Mouse (Mus musculus) heart, adult 2 months (tissue): ENCODE measurements around the gene Zp2. TPM values are rescaled to one million over a fixed set of nuclear protein-coding genes. Genes with fewer than 3 reads are reported as not detected.

Source experiments
- DNase-seq, 2 experiments: peaks; one replicate each; pipeline ENCODE4 v3.0.0; 2021
- H3K27ac ChIP-seq: fragments of 200-600 bp; 2 replicates; pipeline ENCODE4 v1.8.1; 2022
- H3K27me3 ChIP-seq: fragments of 200-500 bp; 2 replicates; pipeline ENCODE4 v1.6.1; 2012; ENCODE audit warnings: mild to moderate bottlenecking, low read length, inconsistent platforms, mixed read lengths; ENCODE audit not compliant: control insufficient read depth, insufficient read depth
- H3K36me3 ChIP-seq: fragments of 200-500 bp; 2 replicates; pipeline ENCODE4 v1.6.1; 2012; ENCODE audit warnings: low read length, inconsistent platforms; ENCODE audit not compliant: control insufficient read depth, insufficient read depth
- H3K4me1 ChIP-seq: fragments of 200-500 bp; 2 replicates; pipeline ENCODE4 v1.6.1; 2011; ENCODE audit warnings: low read length; ENCODE audit not compliant: control insufficient read depth, insufficient read depth
- H3K4me3 ChIP-seq: fragments of 200-600 bp; 2 replicates; pipeline ENCODE4 v1.8.1; 2022
- H3K79me2 ChIP-seq: fragments of 200-500 bp; replicated peaks from 2 replicates; pipeline ENCODE4 v1.6.1; 2012; ENCODE audit warnings: mild to moderate bottlenecking, inconsistent platforms, low read length, moderate library complexity, mixed read lengths; ENCODE audit not compliant: control insufficient read depth, insufficient read depth
- H3K9ac ChIP-seq: fragments of 200-500 bp; 2 replicates; pipeline ENCODE4 v1.6.1; 2012; ENCODE audit warnings: low read depth, mild to moderate bottlenecking, control low read depth, inconsistent platforms, low read length, mixed read lengths
- CTCF ChIP-seq: fragments of 200-600 bp; IDR thresholded peaks from 2 replicates; pipeline ENCODE4 v1.8.1; 2022; ENCODE audit warnings: antibody characterized with exemption, mild to moderate bottlenecking, moderate library complexity
- EP300 ChIP-seq: fragments of 200-500 bp; IDR thresholded peaks from 2 replicates; pipeline ENCODE4 v1.6.1; 2011; ENCODE audit warnings: low read depth, low read length, control low read depth; ENCODE audit not compliant: insufficient read depth
- POLR2A ChIP-seq: fragments of 200-500 bp; IDR thresholded peaks from 2 replicates; pipeline ENCODE4 v1.6.1; 2011; ENCODE audit warnings: mild to moderate bottlenecking, low read depth, low read length, control low read depth; ENCODE audit not compliant: insufficient read depth
- WGBS: fragments of 180-500 bp; shearing (Covaris S2); methylation state at CpG from one replicate; pipeline ENCODE4 v1.1.7; 2018; 5-methylcytosine and 5-hydroxymethylcytosine counted together
- intact Hi-C: fragments of 180-260 bp; cut with DNase I; formaldehyde crosslinking; loops from one replicate; pipeline ENCODE4 v1.15.1; 2025
- polyA plus RNA-seq: library from polyadenylated mRNA; depleted of rRNA; stranded (reverse); fragments of >200 nt; gene quantifications from 2 replicates; pipeline ENCODE4 v1.2.3, GENCODE M21; 2012
- total RNA-seq, 2 experiments: library from RNA; stranded (reverse); gene quantifications; 2 replicates each; pipeline ENCODE4 v1.2.3; 2021

Gene Zp2
- total and polyA plus RNA-seq, 3 experiments, result 0.29 to 0.76 (median 0.41) TPM

GRCm38 (mm10) chr7:120173603-120174244 is 28.6 kb upstream of the Zp2 start, which contains the start of gene Anks4b:
Gene Anks4b (plus strand): TSS chr7:120173858.
- no peak for TF ChIP-seq POLR2A
- no peak for TF ChIP-seq EP300
- TF ChIP-seq CTCF, result no peak
- no peak within 1 kb of the TSS for H3K9ac ChIP-seq
- no peak within 1 kb of the TSS for H3K4me3 ChIP-seq
- intact Hi-C loops, result no loop called here
- no peaks in the 10 kb centered on the region for H3K79me2 ChIP-seq
- no peak within 1 kb of the TSS for H3K27ac ChIP-seq
- 84% methylated on average over 10 of the region's 10 CpGs for WGBS
- no peaks in the 10 kb centered on the region for H3K36me3 ChIP-seq
- no peak for DNase-seq
- H3K4me1 ChIP-seq, result no peaks in the 10 kb centered on the region
- no peaks in the 10 kb centered on the region for H3K27me3 ChIP-seq

DNA sequence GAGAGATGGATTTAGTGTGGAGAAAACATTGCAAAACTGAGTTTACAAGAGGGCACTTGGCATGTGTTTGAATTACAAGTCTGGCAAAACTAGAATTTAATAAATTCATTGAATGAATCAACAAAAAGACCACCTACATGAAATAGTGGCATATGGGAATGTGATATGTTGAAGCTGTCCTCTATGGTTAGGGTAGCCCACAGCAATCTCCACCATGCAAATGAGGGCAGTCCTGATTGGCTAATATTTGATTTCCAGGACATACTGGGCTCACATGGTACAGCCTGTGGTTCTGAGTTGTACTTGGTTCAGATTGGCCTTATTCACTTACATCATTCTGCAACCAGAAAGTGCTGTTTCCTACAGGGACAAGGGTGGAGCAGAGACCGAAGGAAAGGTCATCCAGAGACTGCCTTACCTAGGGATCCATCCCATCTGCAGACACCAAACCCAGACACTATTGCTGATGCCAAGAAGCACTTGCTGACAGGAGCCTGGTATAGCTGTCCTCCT is 27.2 kb upstream of the Zp2 start:
- 84% methylated on average over 1 of the region's 1 CpGs for WGBS
- Histone ChIP-seq H3K27me3 (no peaks in the 10 kb centered on the region), H3K4me3 (no peak overlapping the region), H3K4me1 (no peaks in the 10 kb centered on the region), H3K36me3 (no peaks in the 10 kb centered on the region), H3K79me2 (no peaks in the 10 kb centered on the region), H3K9ac (no peak overlapping the region), H3K27ac (no peak overlapping the region)
- no peak for TF ChIP-seq CTCF
- no peak for TF ChIP-seq EP300
- no peak for TF ChIP-seq POLR2A
- intact Hi-C loops, result no loop called here
- DNase-seq, result no peak

DNA sequence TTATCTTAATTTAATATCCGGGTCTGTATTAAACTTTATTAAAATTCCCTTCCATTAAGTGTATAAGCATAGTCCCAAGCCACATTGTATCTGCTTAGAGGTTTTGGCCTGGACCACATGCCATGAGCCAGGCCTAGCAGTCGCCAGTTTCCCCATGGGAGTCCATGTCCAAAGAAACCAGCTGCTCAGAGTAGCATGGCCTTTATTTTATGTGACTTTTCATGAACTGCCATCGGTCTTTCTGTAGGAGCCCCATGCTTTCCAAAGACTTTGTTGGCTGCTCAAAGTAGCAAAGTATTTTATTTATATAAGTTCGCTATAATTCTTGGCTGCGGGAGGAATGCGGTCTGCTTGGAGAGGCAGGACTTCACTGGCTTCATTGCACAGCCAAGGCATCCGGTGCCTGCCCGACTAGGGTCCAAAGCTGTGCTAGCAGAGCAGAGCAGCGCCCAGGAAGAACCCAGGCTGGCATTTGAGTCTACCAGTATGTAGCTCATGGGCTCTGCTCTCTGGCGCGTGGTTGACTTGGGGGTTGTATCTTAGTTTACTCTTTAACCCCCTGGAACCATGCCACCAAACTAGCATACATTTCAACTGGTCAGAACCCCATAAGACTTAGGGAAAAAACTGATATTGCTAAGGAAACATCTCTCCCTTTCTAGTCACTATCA is 18.6 kb upstream of the Zp2 start:
- no peak for DNase-seq
- intact Hi-C loops, result no loop called here
- Histone ChIP-seq H3K27ac (no peak overlapping the region), H3K36me3 (no peaks in the 10 kb centered on the region), H3K4me1 (no peaks in the 10 kb centered on the region), H3K9ac (no peak overlapping the region), H3K79me2 (no peaks in the 10 kb centered on the region), H3K27me3 (no peaks in the 10 kb centered on the region), H3K4me3 (no peak overlapping the region)
- WGBS, result 80% methylated on average over 11 of the region's 11 CpGs
- TF ChIP-seq POLR2A (no peak), CTCF (no peak), EP300 (no peak)

DNA sequence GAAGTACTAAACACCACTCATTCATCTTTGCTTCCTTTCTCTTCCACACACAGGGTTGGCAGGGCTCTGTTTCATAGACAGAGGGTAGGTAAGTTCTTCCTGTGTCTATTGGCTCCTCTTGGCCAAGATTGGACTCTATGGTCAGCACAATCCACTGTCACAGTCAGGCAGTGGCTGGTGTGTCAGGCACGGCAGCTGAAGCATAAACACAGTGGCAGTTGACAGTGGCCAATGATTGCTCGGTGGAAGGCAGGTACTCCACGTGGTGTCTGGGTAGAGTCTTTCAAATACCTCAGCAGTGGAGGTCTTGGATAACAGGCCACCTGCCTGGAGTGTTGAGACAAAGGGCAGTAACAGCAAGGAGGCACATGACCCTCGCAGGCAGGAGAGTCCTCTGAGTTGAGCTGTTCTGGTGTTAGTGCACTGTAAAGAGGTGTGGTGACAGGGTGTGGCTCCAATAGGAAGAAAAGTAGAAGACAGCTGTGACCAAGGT is 13.1 kb upstream of the Zp2 start:
- 53% methylated on average over 4 of the region's 4 CpGs for WGBS
- Histone ChIP-seq H3K79me2 (no peaks in the 10 kb centered on the region), H3K4me1 (no peaks in the 10 kb centered on the region), H3K27me3 (no peaks in the 10 kb centered on the region), H3K36me3 (no peaks in the 10 kb centered on the region), H3K4me3 (no peak overlapping the region), H3K27ac (no peak overlapping the region), H3K9ac (no peak overlapping the region)
- intact Hi-C loops, result no loop called here
- DNase-seq, result no peak
- TF ChIP-seq POLR2A (no peak), EP300 (no peak), CTCF (no peak)

DNA sequence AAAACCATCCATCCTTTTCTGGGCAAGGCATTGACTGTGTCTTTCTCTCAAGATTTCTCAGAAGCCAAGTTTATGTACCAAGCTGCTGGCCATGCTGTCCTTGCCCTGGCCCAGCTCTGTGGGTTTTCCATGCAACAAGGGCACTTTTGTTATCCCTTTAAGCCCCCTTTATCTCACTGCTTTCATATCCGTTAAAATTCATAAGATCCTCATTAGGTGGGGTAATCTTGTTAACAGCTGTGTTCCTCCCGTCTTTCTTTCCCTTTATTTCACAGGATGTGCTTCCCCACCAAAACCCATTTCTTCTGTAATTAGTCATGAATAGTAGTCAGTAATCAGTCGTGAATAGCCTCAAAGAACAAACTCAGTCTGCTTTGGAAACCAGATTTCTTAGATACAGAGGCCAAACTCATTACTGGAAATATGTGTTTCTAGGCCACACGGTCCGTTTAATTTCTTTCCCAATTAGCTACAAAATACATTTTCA is 12.5 kb upstream of the Zp2 start:
- Histone ChIP-seq H3K4me3 (no peak overlapping the region), H3K79me2 (no peaks in the 10 kb centered on the region), H3K9ac (no peak overlapping the region), H3K36me3 (no peaks in the 10 kb centered on the region), H3K4me1 (no peaks in the 10 kb centered on the region), H3K27ac (no peak overlapping the region), H3K27me3 (no peaks in the 10 kb centered on the region)
- no peak for DNase-seq
- intact Hi-C loops, result no loop called here
- 47% methylated on average over 5 of the region's 5 CpGs for WGBS
- TF ChIP-seq POLR2A (no peak), EP300 (no peak), CTCF (no peak)
